Mouse (Mus musculus): ENCODE measurements around the gene Cirbp.

The Cirbp gene

DNA sequence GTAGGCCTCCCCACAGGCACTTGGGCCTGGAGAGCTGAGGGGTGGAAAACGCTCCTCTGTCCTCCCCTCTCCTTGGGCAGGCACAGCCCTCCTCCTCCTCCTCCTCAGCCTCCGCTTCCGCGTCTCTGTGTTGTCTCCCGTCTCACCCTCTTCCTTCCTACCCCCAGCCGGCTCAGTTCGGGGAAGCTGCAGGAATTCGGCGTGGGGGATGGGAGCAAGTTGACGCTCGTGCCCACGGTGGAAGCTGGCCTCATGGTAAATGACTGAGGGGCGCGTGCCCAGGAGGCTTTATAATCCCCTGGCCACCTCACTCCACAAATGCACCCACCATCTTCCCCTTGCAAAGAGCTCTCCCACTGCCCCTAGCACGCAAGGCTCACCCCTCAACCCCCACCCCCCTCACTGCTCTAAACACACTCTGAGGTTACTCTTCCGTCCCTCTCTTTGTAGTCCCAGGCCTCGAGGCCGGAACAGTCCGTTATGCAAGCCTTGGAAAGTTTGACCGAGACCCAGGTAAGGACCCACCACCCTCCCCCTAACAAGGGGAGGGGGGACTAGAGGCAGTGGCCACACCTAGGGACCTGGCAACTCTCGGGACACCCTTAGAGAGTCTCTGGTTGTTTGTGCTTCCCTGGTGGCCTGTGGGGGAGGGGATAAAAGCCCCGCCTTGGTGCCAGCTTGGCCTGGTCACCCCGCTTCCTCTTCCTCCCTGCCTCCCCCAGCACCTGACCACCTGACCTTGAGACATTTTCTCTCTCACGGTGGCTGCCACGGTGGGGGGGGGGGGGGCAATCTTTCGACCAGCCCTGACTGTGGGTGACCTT lies 14.4 kb upstream of the Cirbp start:
- peak; percentile 77 to 83 for DNase-seq

DNA sequence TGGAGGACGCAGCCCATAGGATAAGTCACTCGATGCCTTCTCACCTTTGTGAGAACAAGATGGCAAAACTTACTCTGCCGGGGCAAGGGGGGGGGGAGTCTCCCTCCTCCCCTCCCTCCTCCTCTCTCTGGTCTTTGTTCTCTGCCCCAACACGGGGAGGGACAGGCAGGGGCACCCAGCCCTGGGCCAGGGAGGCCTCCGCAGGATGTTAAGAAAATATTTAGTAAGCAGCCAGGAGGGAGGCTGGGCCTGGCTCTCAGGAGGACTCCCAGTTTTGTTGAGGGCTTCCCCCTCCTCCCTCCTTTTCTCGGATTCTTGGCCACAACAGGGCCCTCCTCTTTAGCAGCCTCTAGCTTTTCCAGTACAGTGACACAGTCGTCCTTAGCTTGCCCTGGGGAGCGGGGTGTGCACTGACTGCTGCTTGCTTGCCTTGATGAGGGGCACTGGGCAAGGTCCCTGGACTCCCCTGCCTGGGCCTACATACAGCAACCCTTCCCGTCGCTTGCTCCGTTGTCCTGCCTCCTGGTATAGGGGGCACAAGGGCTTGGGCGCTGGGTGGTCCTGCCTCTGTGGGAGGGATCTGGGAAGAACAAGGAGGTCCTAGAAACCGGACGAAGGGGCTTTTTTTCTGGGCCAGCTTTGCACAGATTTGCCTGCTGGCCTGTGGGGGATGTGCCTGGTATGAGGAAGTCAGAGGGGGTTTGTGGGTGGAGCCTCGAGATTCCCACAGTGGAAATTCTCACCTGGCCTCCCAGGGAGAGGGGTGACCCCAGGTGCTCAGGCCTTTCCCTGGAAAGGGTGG lies 13.5 kb upstream of the Cirbp start:
- DNase-seq: peak; percentile 36 to 55

DNA sequence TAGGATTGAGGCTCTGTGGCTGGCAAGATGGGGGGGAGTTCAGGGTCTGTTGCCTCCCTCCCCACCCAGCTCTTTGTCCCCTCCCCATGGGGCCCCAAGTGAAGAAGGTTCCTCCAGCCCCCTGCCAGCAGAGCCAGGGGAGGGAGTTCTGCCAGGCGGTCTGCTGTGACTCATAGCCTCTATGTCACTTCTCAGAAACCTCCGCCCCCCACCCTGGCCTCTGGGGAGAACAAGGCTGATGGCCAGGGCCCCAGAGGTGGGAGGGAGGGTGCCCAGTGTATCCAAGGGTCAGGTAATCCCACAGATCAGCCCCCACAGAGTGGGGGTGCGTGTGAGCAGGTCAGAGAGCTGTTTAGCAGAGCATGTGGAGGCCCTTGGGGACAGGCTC lies 12.9 kb upstream of the Cirbp start:
- DNase-seq: no peak

DNA sequence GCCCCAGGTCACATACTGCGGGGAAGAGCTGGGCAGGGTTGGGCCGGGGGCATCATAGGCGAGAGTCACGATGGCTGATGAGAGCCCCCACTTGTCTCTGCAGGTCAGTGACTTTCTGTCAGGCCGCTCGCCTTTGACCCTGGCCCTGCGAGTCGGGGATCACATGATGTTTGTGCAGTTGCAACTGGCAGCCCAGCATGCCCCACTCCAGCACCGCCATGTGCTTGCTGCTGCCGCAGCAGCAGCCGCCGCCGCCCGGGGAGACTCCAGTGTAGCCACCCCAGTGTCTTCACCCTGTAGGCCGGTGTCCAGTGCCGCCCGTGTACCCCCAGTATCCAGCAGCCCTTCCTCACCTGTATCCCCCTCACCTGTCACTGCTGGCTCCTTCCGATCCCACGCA lies 12.1 kb upstream of the Cirbp start:
- DNase-seq: no peak

DNA sequence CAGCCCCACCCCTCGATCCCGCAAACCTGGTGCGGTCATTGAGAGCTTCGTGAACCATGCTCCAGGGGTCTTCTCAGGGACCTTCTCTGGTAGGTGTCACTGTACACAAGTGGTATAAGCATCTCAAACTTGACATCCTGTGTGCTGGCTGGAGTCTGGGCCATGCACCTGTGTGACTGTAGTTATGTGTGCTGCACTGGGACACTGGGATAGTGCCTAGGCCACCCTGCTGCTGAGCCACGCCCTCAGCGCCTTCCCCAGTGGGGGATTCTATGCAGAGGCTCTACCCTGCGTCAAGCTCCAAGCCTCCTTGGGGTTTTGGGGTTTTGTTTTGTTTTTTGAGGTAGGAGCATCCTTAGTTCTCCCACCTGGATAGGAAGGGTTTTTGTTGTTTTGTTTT lies 11.4 kb upstream of the Cirbp start:
- DNase-seq: no peak

DNA sequence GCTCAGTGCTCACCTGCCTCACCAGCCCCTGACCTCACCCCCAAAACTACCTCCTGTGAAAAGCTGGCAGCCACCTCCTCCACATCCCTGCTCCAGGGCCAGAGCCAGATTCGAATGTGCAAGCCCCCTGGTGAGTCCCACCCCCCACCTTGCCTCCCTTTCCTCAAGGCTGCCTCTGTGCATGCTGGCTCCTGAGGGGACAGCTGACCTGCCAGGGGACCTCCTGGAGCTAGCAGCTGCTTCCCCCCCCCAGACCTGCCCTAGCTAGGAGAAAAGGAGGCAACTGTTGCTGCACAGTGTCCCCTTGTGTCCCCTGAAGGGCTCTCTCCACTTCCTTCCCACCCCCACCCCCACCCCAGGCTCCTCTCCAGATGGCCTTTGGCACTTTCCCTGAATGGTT lies 10.5 kb upstream of the Cirbp start:
- peak in 1 of 2 experiments; percentile 31 for DNase-seq

DNA sequence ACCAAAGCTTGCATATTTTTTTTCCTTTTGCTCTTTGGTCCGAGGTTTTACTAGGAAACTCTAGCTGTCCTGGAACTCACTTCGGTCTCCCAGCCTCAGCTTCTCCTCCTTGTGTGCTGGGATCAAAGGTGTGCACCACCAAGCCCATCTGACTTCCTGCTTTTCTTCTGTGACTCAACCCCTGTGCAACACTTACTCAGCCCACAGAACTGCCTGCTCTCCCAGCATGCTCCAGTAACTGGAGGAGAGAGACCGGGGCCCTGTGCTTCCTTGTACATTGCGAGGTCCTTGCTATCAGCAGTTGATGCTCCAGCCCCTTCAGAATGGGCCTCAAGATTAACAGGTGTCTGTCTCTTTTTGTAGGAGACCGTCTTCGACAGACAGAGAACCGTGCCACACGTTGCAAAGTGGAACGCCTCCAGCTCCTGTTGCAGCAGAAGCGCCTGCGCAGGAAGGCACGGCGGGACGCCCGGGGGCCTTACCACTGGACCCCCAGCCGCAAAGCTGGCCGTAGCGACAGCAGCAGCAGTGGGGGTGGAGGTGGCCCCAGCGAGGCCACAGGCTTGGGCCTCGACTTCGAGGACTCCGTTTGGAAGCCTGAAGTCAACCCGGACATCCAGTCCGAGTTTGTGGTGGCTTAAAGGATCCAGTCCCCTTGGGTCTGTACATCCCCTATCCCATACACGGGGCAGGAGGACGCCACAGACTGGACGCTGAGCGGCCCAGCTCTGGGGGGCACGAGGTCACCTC lies 9.6 kb upstream of the Cirbp start:
- DNase-seq: peak in 1 of 2 experiments; percentile 35

DNA sequence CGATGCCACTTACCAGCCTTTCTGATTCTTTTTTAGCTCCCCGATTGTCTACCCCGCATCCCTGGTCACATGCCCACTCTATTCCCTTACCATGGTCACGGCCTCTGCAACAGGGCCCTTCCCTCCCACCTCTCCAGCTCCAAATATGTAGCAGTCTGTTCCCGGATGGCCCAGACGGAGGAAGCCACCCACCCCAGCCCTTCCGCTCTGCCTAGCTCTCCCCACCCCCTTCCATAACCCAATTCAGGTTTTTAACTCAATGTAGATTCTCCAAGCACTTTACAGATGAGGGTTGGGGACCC lies 9.1 kb upstream of the Cirbp start:
- DNase-seq: peak in 1 of 2 experiments; percentile 19

DNA sequence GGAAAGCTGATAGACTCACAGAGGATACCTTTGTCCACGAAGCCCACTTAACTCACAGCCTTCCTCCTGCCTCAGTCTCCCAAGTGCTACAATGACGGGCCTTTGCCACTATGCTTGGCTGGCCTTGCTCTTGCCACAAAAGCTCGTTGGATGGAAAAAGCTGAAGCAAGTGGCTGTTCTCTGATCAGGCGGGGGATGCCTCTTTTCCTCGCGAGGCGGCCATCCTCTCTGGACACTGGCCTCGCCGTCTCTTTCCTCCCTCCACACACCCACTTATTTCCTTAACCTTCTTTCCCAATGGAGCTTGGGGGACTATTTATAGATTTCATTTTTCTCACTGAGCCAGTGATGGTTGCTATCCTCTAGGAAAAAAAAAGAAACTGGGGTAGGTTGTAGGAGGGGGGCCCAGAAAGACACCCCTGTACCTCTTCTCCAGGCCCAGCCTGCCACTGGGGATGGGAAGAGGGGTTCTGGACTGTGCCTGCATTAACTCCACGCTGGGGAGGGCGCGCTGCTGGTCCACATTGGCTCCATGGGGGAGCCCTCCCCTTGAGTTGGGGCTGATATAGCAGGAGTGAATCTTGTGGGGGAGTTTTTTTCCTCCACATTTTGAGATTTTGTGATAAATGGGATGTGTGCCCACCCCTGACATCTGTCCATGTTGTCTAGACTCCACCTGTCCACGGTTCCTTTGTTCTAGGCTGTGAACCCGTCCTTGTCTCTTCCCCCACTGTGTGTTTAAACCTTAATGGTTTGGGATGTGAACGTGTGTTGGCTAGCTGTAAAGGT lies 8.4 kb upstream of the Cirbp start:
- DNase-seq: peak in 1 of 2 experiments; percentile 42

DNA sequence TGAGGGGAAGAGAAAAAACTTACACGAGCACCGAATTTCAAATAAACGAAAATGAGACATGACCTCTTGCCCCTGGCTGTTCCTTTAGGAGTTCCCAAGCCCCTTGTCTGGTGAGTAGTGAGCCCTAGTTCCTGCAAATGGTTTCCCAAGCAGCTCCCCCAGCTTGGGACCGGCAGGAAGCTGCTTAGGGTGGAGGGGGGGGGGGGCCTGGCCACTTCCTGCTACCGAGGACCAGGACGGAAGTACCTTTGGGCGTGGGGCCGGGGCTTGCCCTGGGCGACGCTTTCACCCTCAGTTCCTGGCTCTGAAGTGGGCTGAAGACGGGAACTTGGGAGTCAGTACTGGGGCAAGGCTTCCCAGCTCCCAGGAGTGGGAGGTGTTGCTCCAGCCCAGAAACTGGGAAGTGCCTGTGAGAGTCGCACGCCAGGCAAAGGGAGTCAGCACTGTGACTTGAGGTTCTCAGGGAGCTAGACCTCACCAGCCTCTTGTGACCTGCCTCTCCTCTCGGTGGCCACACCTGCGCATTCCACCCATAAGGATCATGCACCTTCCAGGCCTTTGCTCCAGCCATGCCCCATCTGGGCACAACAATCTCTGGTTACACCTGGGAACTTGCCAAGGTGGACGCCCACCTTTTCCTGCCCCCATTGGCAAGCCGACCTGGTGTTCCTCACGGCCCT lies 7.3 kb upstream of the Cirbp start:
- DNase-seq: peak; percentile 71 to 81

DNA sequence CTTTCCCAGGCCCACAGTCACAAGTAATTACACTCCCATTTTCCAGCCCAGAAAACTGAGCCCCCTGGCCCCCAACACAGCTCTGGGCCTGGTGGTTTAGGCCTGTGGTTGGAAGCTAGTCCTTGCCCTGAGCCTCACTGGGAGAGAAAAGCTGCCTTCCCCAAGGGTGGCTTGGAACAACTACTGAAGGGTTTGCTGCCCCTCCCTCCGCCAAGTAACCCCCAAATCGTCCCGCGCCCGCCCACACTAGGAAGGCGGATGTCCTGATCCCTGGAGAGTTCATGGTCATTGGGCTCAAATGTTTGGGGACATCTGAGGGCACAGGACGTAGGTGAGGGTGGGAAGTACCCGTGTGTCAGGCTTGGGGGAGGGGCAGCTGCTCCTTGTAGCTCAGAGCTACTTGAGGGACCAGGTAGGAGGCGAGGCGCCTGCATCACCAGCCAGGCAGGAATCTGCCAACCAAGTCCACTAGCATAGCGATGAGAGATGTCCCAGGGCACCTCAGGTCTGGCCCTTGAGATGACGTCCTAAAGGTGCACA lies 6.7 kb upstream of the Cirbp start:
- peak; percentile 69 to 79 for DNase-seq

DNA sequence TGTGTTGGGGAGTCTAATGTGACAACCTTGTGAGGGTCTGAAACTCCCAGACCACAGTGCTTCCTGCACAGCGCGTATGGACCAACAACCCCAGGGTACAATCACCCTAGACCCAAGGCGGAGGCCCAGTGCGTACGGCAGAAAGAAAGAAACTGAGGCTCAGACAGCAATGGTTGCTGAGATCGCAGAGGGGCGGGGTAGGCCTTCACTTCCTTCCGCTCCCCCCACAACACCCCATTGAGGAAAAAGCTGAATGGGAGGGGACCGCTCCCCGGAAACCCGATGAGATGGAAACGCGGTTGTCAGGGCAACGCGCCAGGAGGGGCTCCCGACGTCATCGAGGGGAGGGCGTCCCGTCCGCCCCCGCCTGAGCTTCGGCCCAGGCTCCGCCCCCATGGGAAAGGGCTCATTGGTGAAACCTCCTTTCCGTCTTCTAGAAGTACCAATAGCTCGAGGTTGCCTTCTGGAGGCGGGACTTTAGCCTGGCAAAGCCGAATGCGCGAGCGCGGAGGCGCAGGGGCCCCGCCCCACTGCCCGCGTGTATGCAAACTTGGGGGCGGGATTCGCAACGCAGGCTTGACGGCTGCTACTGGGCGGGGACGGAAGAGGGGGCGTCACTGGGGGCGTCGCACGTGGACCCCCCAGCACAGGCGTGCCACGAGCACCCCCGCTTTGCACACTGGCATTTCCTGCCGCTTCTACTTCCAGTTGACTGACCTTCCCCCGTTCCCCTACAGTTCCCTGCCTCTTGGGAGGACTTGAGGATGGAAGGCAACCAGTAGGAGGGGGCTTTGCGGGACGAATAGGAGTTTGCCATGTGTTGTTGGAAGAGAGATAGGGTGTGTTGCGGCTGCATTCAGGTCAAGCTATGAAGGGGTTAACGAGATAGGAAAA lies 6.0 kb upstream of the Cirbp start:
- DNase-seq: peak; percentile 99 to 100

DNA sequence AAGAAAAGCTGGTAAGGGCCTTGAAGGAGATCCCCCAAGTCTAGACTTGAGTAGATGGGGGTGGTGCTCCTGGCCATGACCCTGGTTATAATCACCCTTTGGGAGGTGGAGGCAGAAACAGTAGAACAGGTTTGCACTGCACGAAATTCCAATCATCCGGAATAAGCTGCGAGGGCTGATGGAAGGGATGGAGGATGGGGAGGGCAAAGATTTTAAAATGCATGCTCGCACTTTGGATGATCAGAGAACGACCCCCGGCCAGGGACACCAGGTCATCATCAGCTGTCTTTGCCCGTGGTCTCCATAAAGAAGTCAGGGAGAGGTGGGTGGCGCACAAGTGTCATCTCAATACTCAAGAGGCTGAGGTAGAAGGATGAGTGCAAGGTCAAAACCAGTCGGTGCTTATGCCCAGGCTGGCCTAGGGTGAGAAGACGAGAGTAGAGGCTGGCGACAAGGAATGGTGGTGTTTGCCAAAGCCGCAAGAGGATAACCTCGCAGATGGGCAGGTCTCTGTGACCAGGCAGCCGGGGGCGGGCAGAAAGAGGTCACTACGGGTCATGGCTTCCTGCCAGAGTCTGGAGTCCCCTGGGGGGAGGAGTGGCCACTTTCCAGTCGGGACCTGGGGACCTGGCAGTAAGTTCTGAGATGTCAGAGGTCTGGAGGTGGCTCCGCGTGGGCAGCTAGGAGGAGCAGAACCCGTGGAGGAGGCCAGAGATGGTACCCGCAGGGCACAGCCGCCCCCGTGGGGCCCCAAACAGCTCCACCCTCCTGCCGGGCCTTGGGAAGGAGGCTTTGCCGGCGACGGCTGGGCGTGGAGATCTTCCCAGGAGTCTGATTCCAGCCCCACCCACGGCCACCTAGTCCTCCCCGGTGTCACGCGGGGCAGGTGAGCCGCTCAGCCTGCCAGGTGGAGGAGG lies 5.1 kb upstream of the Cirbp start:
- DNase-seq: peak in 1 of 2 experiments; percentile 72

DNA sequence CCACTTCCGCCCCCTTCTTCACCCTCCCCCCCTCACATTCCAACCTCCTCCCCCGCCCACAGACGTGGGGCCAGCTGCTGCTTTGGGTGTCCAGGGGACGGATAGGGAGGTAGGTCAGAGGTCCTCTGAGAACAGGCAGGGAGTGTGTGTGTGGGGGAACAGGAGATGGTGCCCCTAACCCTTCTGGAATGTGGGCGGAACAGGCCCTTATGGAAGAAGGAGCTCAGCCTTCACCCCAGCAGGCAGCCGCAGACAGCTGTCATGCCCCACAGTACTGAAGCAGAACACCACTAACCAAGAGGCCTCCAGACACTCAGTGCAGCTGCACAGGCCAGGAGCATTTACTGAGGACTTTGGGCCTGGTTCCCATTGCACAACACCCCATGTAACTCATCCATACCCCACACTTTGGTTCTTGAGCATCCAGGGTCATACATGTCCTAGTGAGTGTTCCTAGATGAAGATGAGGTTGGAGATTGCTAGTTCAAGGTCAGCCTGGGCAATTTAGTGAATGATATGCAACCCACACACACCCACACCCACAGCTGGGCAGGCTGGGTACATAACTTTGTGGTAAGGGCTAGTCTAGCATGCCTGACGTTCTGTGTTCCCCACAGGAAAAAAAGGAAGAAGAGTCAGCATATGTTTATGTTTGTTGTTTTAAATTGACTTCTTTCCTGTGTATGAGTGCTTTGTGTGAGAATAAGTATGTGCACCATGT lies 4.1 kb upstream of the Cirbp start:
- DNase-seq: peak in 1 of 2 experiments; percentile 55

DNA sequence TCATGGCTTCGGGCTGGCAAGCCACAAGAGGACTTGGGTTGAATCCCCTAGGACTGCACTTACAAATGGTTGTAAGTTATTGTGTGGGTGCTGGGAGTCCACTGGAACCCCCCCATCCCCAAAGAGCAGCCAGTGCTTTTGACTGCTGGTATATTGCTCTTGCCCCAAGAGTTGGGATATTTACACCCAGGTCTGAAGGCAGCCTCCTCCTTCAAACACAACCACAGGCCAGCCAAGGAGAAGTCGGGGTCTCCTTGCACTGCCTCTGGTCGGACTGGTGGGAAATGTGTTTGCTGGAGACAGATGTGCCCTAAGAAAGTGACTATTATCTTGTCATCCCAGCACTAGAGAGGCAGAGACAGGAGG lies 3.6 kb upstream of the Cirbp start:
- no peak for DNase-seq

DNA sequence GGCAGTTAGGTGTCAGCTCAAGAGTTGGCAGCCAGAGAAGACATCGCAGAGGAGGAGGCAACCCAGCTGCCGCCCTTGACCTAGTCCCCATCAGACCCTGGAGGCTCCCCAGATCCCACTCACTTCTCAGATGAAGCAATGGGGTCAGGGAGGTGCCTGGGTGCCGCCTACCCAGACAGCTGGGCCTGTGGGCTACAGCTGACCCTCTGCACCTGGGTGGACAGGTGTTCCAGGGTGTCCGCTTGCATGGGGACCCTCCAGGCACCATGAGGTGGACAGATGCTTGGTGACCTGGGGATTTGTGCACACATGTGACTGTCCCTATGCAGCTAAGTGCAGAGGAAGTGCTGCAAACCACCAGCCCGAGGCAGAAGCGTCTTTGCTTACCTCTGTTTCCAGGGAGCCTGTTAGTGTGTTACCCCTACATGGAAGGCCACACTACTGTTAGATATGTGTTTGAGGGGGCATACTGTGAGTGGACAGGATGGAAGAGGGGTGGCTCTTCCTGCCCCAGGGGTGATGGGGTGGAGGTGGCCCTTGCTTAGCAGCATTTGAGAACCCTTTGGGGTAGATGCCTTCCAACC lies 3.0 kb upstream of the Cirbp start:
- DNase-seq: peak in 1 of 2 experiments; percentile 37

DNA sequence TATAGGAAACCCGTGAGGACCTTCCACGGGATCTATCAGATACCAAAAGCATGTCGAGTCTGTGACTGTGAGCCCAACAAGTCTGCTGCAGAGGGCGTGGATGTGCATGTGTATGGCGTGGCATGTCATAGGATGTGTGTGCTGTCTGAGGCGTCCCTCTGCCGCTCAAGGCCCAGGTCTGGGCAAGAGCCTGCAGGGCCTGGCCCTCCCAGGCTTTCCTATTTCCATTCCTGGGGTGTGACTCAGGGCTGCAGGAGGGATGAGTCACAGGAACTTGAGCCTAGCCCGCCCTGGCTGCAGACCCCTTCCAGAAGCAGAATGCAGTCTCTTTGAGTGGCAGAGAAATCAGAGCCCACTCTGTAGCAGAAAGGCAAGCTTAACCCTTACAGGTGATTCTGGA lies 2.1 kb upstream of the Cirbp start:
- DNase-seq: no peak

DNA sequence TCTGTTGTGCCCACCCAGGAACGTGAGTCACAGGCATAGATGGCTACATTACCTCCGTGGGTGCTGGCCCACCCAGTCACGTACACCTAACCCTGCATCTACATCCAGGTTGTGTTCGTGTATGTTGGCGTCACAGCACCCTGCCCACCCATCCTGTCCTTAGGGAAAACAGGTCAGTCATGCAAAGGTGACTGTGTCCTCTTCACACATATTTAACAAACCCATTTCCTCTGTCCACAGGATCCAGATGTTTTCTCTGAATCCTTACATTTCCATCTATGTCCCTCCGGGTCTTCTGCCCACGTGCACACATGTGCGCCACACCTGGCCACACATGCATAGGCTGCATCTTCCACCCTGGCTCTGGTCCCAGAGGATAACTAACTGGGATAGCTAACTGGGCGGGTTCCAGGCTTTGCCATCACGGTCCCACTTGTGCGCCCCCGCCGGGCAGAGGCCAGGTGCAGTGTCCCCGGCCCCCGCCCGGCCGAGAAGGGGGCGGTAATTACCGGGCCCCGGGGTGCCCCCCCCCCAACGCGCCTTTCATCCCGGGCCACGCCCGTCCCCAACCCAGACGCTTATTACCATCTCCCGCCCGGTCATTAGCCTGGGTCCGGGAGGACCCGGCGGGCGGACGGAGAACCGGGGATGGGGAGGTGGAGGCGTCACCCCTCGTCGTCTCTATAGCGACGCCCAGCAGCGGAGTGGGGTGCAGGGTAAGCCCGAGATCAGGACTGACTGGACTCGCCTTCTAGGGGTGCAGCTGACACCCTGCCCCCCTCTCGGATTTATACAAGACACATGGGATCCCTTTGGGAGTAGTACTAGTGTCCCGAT lies 1.4 kb upstream of the Cirbp start:
- DNase-seq: no peak

All from thymus, postnatal 36 days (tissue).